8 mouse cellular contexts compared by ENCODE assay signal in genomic region chr1:133083942-133084625, GRCm38 (mm10). TPM values are rescaled to one million over a fixed set of nuclear protein-coding genes. Genes with fewer than 3 reads are reported as not detected.
DNase-seq lines count a peak whose midpoint lies in the region; ATAC-seq lines count a peak whose summit lies in the region.

No protein-coding gene starts in this region.

- H3K27ac ChIP-seq in liver, embryonic 15.5 days (replicated peaks) = no peak overlapping the region; the same call in 1 of the 2 replicates
- no peak overlapping the region for H3K27ac ChIP-seq in stomach, embryonic 14.5 days (ENCODE audit: low read length)
- H3K27ac ChIP-seq in forebrain, embryonic 16.5 days (ENCODE audit: low read length) = no peak overlapping the region

- no peak overlapping the region for H3K9ac ChIP-seq in liver, embryonic 15.5 days
- H3K9ac ChIP-seq in stomach, embryonic 14.5 days (replicated peaks; ENCODE audit: low read depth, low read length) = no peak overlapping the region
- no peak overlapping the region for H3K9ac ChIP-seq in forebrain, embryonic 16.5 days (replicated peaks; ENCODE audit: low read depth, low read length)

- peak; percentile 73 to 78 for DNase-seq in heart, adult 9 months (ENCODE audit: low spot score in 2 of 2)
- no peak for DNase-seq in adrenal gland, postnatal 36 days
- DNase-seq in adrenal gland, adult 18-20 months (ENCODE audit: low spot score in 2 of 2) = no peak

- H3K27me3 ChIP-seq in megakaryocyte, embryonic 14.5 days (replicated peaks) = peaks cover 68% of the 10 kb centered on the region
- no peaks in the 10 kb centered on the region for H3K27me3 ChIP-seq in liver, embryonic 15.5 days
- no peaks in the 10 kb centered on the region for H3K27me3 ChIP-seq in stomach, embryonic 14.5 days (ENCODE audit: control insufficient read depth, insufficient read depth, low read length)
- no peaks in the 10 kb centered on the region for H3K27me3 ChIP-seq in forebrain, embryonic 16.5 days (replicated peaks; ENCODE audit: control insufficient read depth, insufficient read depth, low read length)

- 28% methylated on average over 11 of the region's 11 CpGs for WGBS in liver, embryonic 15.5 days (ENCODE audit: insufficient replicate concordance)
- WGBS in stomach, embryonic 14.5 days = 47% methylated on average over 11 of the region's 11 CpGs
- 84% methylated on average over 11 of the region's 11 CpGs for WGBS in forebrain, embryonic 16.5 days

- no peak for ATAC-seq in megakaryocyte, adult 5-6 weeks (ENCODE audit: poor library complexity, severe bottlenecking)
- ATAC-seq in liver, embryonic 15.5 days (ENCODE audit: insufficient read depth) = peak; percentile 65
- ATAC-seq in stomach, embryonic 14.5 days (ENCODE audit: insufficient number of reproducible peaks, insufficient read depth, low FRiP score, low read depth) = peak; percentile 84
- ATAC-seq in forebrain, embryonic 16.5 days = no peak

- peak overlapping the region; percentile 64 for H3K4me3 ChIP-seq in megakaryocyte, embryonic 14.5 days (replicated peaks)
- no peak overlapping the region for H3K4me3 ChIP-seq in liver, embryonic 15.5 days (replicated peaks)
- H3K4me3 ChIP-seq in stomach, embryonic 14.5 days (ENCODE audit: low read depth, low read length) = no peak overlapping the region
- no peak overlapping the region for H3K4me3 ChIP-seq in forebrain, embryonic 16.5 days (replicated peaks; ENCODE audit: low read length)

- H3K4me2 ChIP-seq in liver, embryonic 15.5 days = peak overlapping the region; percentile 43
- H3K4me2 ChIP-seq in stomach, embryonic 14.5 days (replicated peaks; ENCODE audit: low read depth, low read length) = no peak overlapping the region
- H3K4me2 ChIP-seq in forebrain, embryonic 16.5 days (ENCODE audit: low read length) = no peak overlapping the region

- 0 out of 2 replicates have a peak, but pooled peaks cover 6% of the 10 kb centered on the region for H3K9me3 ChIP-seq in megakaryocyte, embryonic 14.5 days
- no peaks in the 10 kb centered on the region for H3K9me3 ChIP-seq in liver, embryonic 15.5 days (replicated peaks)
- no peaks in the 10 kb centered on the region for H3K9me3 ChIP-seq in stomach, embryonic 14.5 days (ENCODE audit: control insufficient read depth, low read depth, low read length)
- no peaks in the 10 kb centered on the region for H3K9me3 ChIP-seq in forebrain, embryonic 16.5 days (ENCODE audit: control insufficient read depth, low read length)

- H3K36me3 ChIP-seq in megakaryocyte, embryonic 14.5 days (replicated peaks; ENCODE audit: low read length) = peaks cover 80% of the 10 kb centered on the region
- no peaks in the 10 kb centered on the region for H3K36me3 ChIP-seq in liver, embryonic 15.5 days (replicated peaks)
- H3K36me3 ChIP-seq in stomach, embryonic 14.5 days (ENCODE audit: control insufficient read depth, insufficient read depth, low read length) = peaks cover 4% of the 10 kb centered on the region; the same call in 1 of the 2 replicates
- H3K36me3 ChIP-seq in forebrain, embryonic 16.5 days (ENCODE audit: control insufficient read depth, insufficient read depth) = peaks cover 12% of the 10 kb centered on the region

- peaks cover 45% of the 10 kb centered on the region for H3K4me1 ChIP-seq in megakaryocyte, embryonic 14.5 days
- H3K4me1 ChIP-seq in liver, embryonic 15.5 days (replicated peaks) = peaks cover 31% of the 10 kb centered on the region
- no peaks in the 10 kb centered on the region for H3K4me1 ChIP-seq in stomach, embryonic 14.5 days (ENCODE audit: control insufficient read depth, insufficient read depth, low read length)
- peaks cover 20% of the 10 kb centered on the region for H3K4me1 ChIP-seq in forebrain, embryonic 16.5 days (replicated peaks; ENCODE audit: control insufficient read depth, insufficient read depth, low read length)

RNA-seq across cellular contexts. Expression of gene Pik3c2b, which starts 38.6 kb away (rescaled TPM):
- 0.56 and 0.73 TPM in 2 replicates for polyA plus RNA-seq in megakaryocyte, embryonic 14.5 days (2012; ENCODE audit: insufficient read depth, low replicate concordance)
- 0.67 and 1.1 TPM in 2 replicates for total RNA-seq in megakaryocyte, adult 5-6 weeks (2015)
- total RNA-seq in megakaryocyte, adult 5-6 weeks (2017) = 0.48 and 0.98 TPM in 2 replicates
- 0.77 TPM in 2 replicates for polyA plus RNA-seq in liver, embryonic 15.5 days (2015; fragmentation: Nextera tagmentation; extraction: Ambion mirVana)
- polyA plus RNA-seq in stomach, embryonic 14.5 days (2014; fragmentation: Nextera tagmentation; extraction: Ambion mirVana) = 10.7 and 13.8 TPM in 2 replicates
- total RNA-seq in adrenal gland, postnatal 36 days (2021) = 1 to 10 TPM; 5.4 to 6.3 TPM
- total RNA-seq in adrenal gland, adult 18-20 months (2021) = 1 to 10 TPM; 4.6 to 5.6 TPM
- 16.0 and 17.9 TPM in 2 replicates for polyA plus RNA-seq in forebrain, embryonic 16.5 days (2015; fragmentation: Nextera tagmentation; extraction: Ambion mirVana)

RNA-seq across cellular contexts. Expression of gene Ppp1r15b, which starts 46.9 kb away (rescaled TPM):
- 6.7 and 8.7 TPM in 2 replicates for polyA plus RNA-seq in megakaryocyte, embryonic 14.5 days (2012; ENCODE audit: insufficient read depth, low replicate concordance)
- 68.0 and 75.8 TPM in 2 replicates for total RNA-seq in megakaryocyte, adult 5-6 weeks (2015)
- 124 and 135 TPM in 2 replicates for total RNA-seq in megakaryocyte, adult 5-6 weeks (2017)
- polyA plus RNA-seq in liver, embryonic 15.5 days (2015; fragmentation: Nextera tagmentation; extraction: Ambion mirVana) = 39.1 and 45.5 TPM in 2 replicates
- 43.2 and 45.4 TPM in 2 replicates for polyA plus RNA-seq in stomach, embryonic 14.5 days (2014; fragmentation: Nextera tagmentation; extraction: Ambion mirVana)
- total RNA-seq in adrenal gland, postnatal 36 days (2021) = 10 to 100 TPM; 92.4 to 97.3 TPM
- total RNA-seq in adrenal gland, adult 18-20 months (2021) = 100 to 1,000 TPM in 1 of 2 experiments, 10 to 100 TPM in 1; 95.7 to 103 TPM
- 36.3 and 40.3 TPM in 2 replicates for polyA plus RNA-seq in forebrain, embryonic 16.5 days (2015; fragmentation: Nextera tagmentation; extraction: Ambion mirVana)

RNA-seq across cellular contexts. Expression of gene Mdm4, which starts 53.7 kb away (rescaled TPM):
- polyA plus RNA-seq in megakaryocyte, embryonic 14.5 days (2012; ENCODE audit: insufficient read depth, low replicate concordance) = 7.3 TPM in 1 of 2 replicates, not detected in the other
- 66.6 and 69.0 TPM in 2 replicates for total RNA-seq in megakaryocyte, adult 5-6 weeks (2015)
- total RNA-seq in megakaryocyte, adult 5-6 weeks (2017) = 88.5 and 97.9 TPM in 2 replicates
- polyA plus RNA-seq in liver, embryonic 15.5 days (2015; fragmentation: Nextera tagmentation; extraction: Ambion mirVana) = 14.1 and 15.7 TPM in 2 replicates
- polyA plus RNA-seq in stomach, embryonic 14.5 days (2014; fragmentation: Nextera tagmentation; extraction: Ambion mirVana) = 69.7 and 71.6 TPM in 2 replicates
- total RNA-seq in adrenal gland, postnatal 36 days (2021) = 10 to 100 TPM; 66.4 to 83.1 TPM
- 10 to 100 TPM; 65.7 to 68.7 TPM for total RNA-seq in adrenal gland, adult 18-20 months (2021)
- 42.5 and 50.6 TPM in 2 replicates for polyA plus RNA-seq in forebrain, embryonic 16.5 days (2015; fragmentation: Nextera tagmentation; extraction: Ambion mirVana)

Comparison
In these comparisons a context has a peak if more than half of its experiments do, and no peak if none do; other contexts are left out.
1. ATAC-seq: peak in liver, embryonic 15.5 days (single experiment) and stomach, embryonic 14.5 days (single experiment); none in megakaryocyte, adult 5-6 weeks (single experiment) and forebrain, embryonic 16.5 days (single experiment).
2. DNase-seq: peak in heart, adult 9 months (2 of 2); none in adrenal gland, postnatal 36 days (0 of 2) and adrenal gland, adult 18-20 months (0 of 2).